Mouse (Mus musculus): ENCODE results near the gene Gm34653. TPM values are rescaled to one million over a fixed set of nuclear protein-coding genes. Genes with fewer than 3 reads are reported as not detected.
"Not testable (repeated sequence)": the region's sequence is repeated elsewhere in the genome, so short reads cannot be mapped to it uniquely, and the experiment has no call there.

The Gm34653 gene
- polyA plus RNA-seq, 1 experiment from 2014 or later = 0.13 TPM

- Histone ChIP-seq H3K4me2 (peak overlapping the region; percentile 78), H3K9ac (replicated peaks) (peak overlapping the region; percentile 75), H3K4me1 (replicated peaks) (peaks cover 23% of the 10 kb centered on the region), H3K27ac (peak overlapping the region; percentile 90), H3K4me3 (replicated peaks) (peak overlapping the region; percentile 68), H3K36me3 (peaks cover 33% of the 10 kb centered on the region)
- H3K27me3 ChIP-seq, H3K9me3 ChIP-seq: not testable (repeated sequence)
- WGBS = under 1% methylated on average over 29 of the region's 32 CpGs
- peak; percentile 27; the same call in 1 of the 2 replicates for ATAC-seq (ENCODE audit: insufficient number of reproducible peaks, insufficient read depth, low FRiP score, low TSS enrichment, low read depth)
Observed at GRCm38 (mm10) chr2:34802565-34803245, 30.1 kb upstream of the Gm34653 start.

- Histone ChIP-seq H3K9ac (replicated peaks) (peak overlapping the region; percentile 23; the same call in 1 of the 2 replicates), H3K36me3 (peaks cover 42% of the 10 kb centered on the region), H3K27ac (no peak overlapping the region), H3K27me3 (no peaks in the 10 kb centered on the region), H3K4me3 (replicated peaks) (peak overlapping the region; percentile 17), H3K4me2 (peak overlapping the region; percentile 78), H3K9me3 (no peaks in the 10 kb centered on the region), H3K4me1 (replicated peaks) (peaks cover 17% of the 10 kb centered on the region)
- 65% methylated on average over 3 of the region's 3 CpGs for WGBS
- no peak for ATAC-seq (ENCODE audit: insufficient number of reproducible peaks, insufficient read depth, low FRiP score, low TSS enrichment, low read depth)
Observed at GRCm38 (mm10) chr2:34803746-34804145, 29.1 kb upstream of the Gm34653 start.

- no peaks in the 10 kb centered on the region for H3K9me3 ChIP-seq
- no peak overlapping the region for H3K4me3 ChIP-seq (replicated peaks)
- whole genome bisulfite sequencing = 96% methylated on average over 2 of the region's 2 CpGs
- H3K9ac ChIP-seq (replicated peaks) = no peak overlapping the region
- H3K27ac ChIP-seq = no peak overlapping the region
- peak overlapping the region; percentile 78; the same call in 1 of the 2 replicates for H3K4me2 ChIP-seq
- peaks cover 13% of the 10 kb centered on the region for H3K4me1 ChIP-seq (replicated peaks)
- H3K36me3 ChIP-seq = peaks cover 46% of the 10 kb centered on the region
- H3K27me3 ChIP-seq = no peaks in the 10 kb centered on the region
- no peak for ATAC-seq (ENCODE audit: insufficient number of reproducible peaks, insufficient read depth, low FRiP score, low TSS enrichment, low read depth)
Observed at GRCm38 (mm10) chr2:34804172-34804571, 28.6 kb upstream of the Gm34653 start.

- Histone ChIP-seq H3K4me3 (replicated peaks) (no peak overlapping the region), H3K4me1 (replicated peaks) (peaks cover 11% of the 10 kb centered on the region), H3K36me3 (peaks cover 52% of the 10 kb centered on the region), H3K9me3 (no peaks in the 10 kb centered on the region), H3K27me3 (no peaks in the 10 kb centered on the region), H3K27ac (no peak overlapping the region), H3K4me2 (no peak overlapping the region), H3K9ac (replicated peaks) (no peak overlapping the region)
- 86% methylated on average over 1 of the region's 1 CpGs for WGBS
- ATAC-seq (ENCODE audit: insufficient number of reproducible peaks, insufficient read depth, low FRiP score, low TSS enrichment, low read depth) = no peak
Observed at GRCm38 (mm10) chr2:34804815-34805214, 28.0 kb upstream of the Gm34653 start.

GRCm38 (mm10) chr2:34805364-34805950 is 27.4 kb upstream of the Gm34653 start:
- Histone ChIP-seq H3K9ac (replicated peaks) (no peak overlapping the region), H3K4me2 (no peak overlapping the region), H3K4me3 (replicated peaks) (no peak overlapping the region), H3K27ac (no peak overlapping the region), H3K27me3 (no peaks in the 10 kb centered on the region), H3K36me3 (peaks cover 58% of the 10 kb centered on the region), H3K9me3 (no peaks in the 10 kb centered on the region), H3K4me1 (replicated peaks) (peaks cover 11% of the 10 kb centered on the region)
- ATAC-seq (ENCODE audit: insufficient number of reproducible peaks, insufficient read depth, low FRiP score, low TSS enrichment, low read depth) = no peak
- WGBS = 88% methylated on average over 10 of the region's 10 CpGs

- H3K4me1 ChIP-seq (replicated peaks) = peaks cover 11% of the 10 kb centered on the region
- no peaks in the 10 kb centered on the region for H3K27me3 ChIP-seq
- WGBS = 80% methylated on average over 2 of the region's 2 CpGs
- H3K36me3 ChIP-seq = peaks cover 83% of the 10 kb centered on the region
- no peak for ATAC-seq (ENCODE audit: insufficient number of reproducible peaks, insufficient read depth, low FRiP score, low TSS enrichment, low read depth)
- no peak overlapping the region for H3K4me2 ChIP-seq
- H3K9ac ChIP-seq (replicated peaks) = no peak overlapping the region
- no peak overlapping the region for H3K27ac ChIP-seq
- H3K4me3 ChIP-seq (replicated peaks) = no peak overlapping the region
- H3K9me3 ChIP-seq = no peaks in the 10 kb centered on the region
Observed at GRCm38 (mm10) chr2:34808057-34808456, 24.8 kb upstream of the Gm34653 start.

- Histone ChIP-seq H3K27ac (no peak overlapping the region), H3K9me3 (no peaks in the 10 kb centered on the region), H3K27me3 (no peaks in the 10 kb centered on the region), H3K4me2 (no peak overlapping the region), H3K9ac (replicated peaks) (no peak overlapping the region), H3K36me3 (peaks cover 89% of the 10 kb centered on the region), H3K4me3 (replicated peaks) (no peak overlapping the region), H3K4me1 (replicated peaks) (no peaks in the 10 kb centered on the region)
- 97% methylated on average over 1 of the region's 1 CpGs for WGBS
- ATAC-seq (ENCODE audit: insufficient number of reproducible peaks, insufficient read depth, low FRiP score, low TSS enrichment, low read depth) = no peak
Observed at GRCm38 (mm10) chr2:34809568-34809967, 23.2 kb upstream of the Gm34653 start.

GRCm38 (mm10) chr2:34810775-34811174 is 22.0 kb upstream of the Gm34653 start:
- H3K9me3 ChIP-seq = no peaks in the 10 kb centered on the region
- no peaks in the 10 kb centered on the region for H3K4me1 ChIP-seq (replicated peaks)
- H3K9ac ChIP-seq (replicated peaks) = no peak overlapping the region
- 96% methylated on average over 3 of the region's 3 CpGs for WGBS
- H3K4me3 ChIP-seq (replicated peaks) = no peak overlapping the region
- H3K4me2 ChIP-seq = no peak overlapping the region
- H3K27me3 ChIP-seq = no peaks in the 10 kb centered on the region
- H3K36me3 ChIP-seq = peaks cover 90% of the 10 kb centered on the region
- no peak for ATAC-seq (ENCODE audit: insufficient number of reproducible peaks, insufficient read depth, low FRiP score, low TSS enrichment, low read depth)
- H3K27ac ChIP-seq = no peak overlapping the region

GRCm38 (mm10) chr2:34812706-34813105 is 20.1 kb upstream of the Gm34653 start:
- Histone ChIP-seq H3K4me3 (replicated peaks) (no peak overlapping the region), H3K9me3 (no peaks in the 10 kb centered on the region), H3K9ac (replicated peaks) (no peak overlapping the region), H3K36me3 (peaks cover 94% of the 10 kb centered on the region), H3K4me2 (no peak overlapping the region), H3K27me3 (no peaks in the 10 kb centered on the region), H3K27ac (no peak overlapping the region), H3K4me1 (replicated peaks) (no peaks in the 10 kb centered on the region)
- WGBS = 85% methylated on average over 7 of the region's 7 CpGs
- ATAC-seq (ENCODE audit: insufficient number of reproducible peaks, insufficient read depth, low FRiP score, low TSS enrichment, low read depth) = no peak

GRCm38 (mm10) chr2:34815893-34816292 is 16.9 kb upstream of the Gm34653 start:
- H3K4me2 ChIP-seq; H3K9me3 ChIP-seq; H3K27ac ChIP-seq; H3K4me3 ChIP-seq (replicated peaks); H3K27me3 ChIP-seq; H3K4me1 ChIP-seq (replicated peaks); H3K9ac ChIP-seq (replicated peaks); ATAC-seq (ENCODE audit: insufficient number of reproducible peaks, insufficient read depth, low FRiP score, low TSS enrichment, low read depth): not testable (repeated sequence)
- WGBS = 98% methylated on average over 2 of the region's 2 CpGs
- H3K36me3 ChIP-seq = peaks cover 87% of the 10 kb centered on the region

GRCm38 (mm10) chr2:34818492-34818891 is 14.3 kb upstream of the Gm34653 start:
- H3K27ac ChIP-seq = no peak overlapping the region
- H3K36me3 ChIP-seq = peaks cover 77% of the 10 kb centered on the region
- WGBS = 94% methylated on average over 2 of the region's 2 CpGs

More at GRCm38 (mm10) chr2:34818492-34818891, 14.3 kb upstream of the Gm34653 start:
- Histone ChIP-seq H3K4me2 (no peak overlapping the region), H3K9ac (replicated peaks) (no peak overlapping the region), H3K4me1 (replicated peaks) (no peaks in the 10 kb centered on the region), H3K9me3 (no peaks in the 10 kb centered on the region), H3K4me3 (replicated peaks) (no peak overlapping the region), H3K27me3 (no peaks in the 10 kb centered on the region)
- no peak for ATAC-seq (ENCODE audit: insufficient number of reproducible peaks, insufficient read depth, low FRiP score, low TSS enrichment, low read depth)

All from limb, embryonic 12.5 days (tissue).